Mouse (Mus musculus): ENCODE data around the gene Tmem30a. TPM values are rescaled to one million over a fixed set of nuclear protein-coding genes. Genes with fewer than 3 reads are reported as not detected.

Tmem30a gene
- polyA plus RNA-seq, 1 experiment, result 88.5 TPM

- no peak overlapping the region for H3K27ac ChIP-seq (ENCODE audit: insufficient read depth, low read depth, low read length)
- no peaks in the 10 kb centered on the region for H3K4me1 ChIP-seq (ENCODE audit: control insufficient read depth, insufficient read depth, low read length)
- TF ChIP-seq CTCF (IDR thresholded peaks at IDR 0.05; ENCODE audit: low read depth, low read length), result no peak
- no peak for TF ChIP-seq POLR2A (IDR thresholded peaks at IDR 0.05; ENCODE audit: borderline replicate concordance, low read depth, low read length)
- no peak overlapping the region for H3K4me3 ChIP-seq (ENCODE audit: insufficient read depth, low read length)
Observed at GRCm38 (mm10) chr9:79823438-79823837, 30.1 kb upstream of the Tmem30a start.

- H3K4me3 ChIP-seq (ENCODE audit: insufficient read depth, low read length), result peak overlapping the region; percentile 31
- peaks cover 13% of the 10 kb centered on the region for H3K4me1 ChIP-seq (ENCODE audit: control insufficient read depth, insufficient read depth, low read length)
- no peak overlapping the region for H3K27ac ChIP-seq (ENCODE audit: insufficient read depth, low read depth, low read length)
- TF ChIP-seq POLR2A (IDR thresholded peaks at IDR 0.05; ENCODE audit: borderline replicate concordance, low read depth, low read length), result no peak
- no peak for TF ChIP-seq CTCF (IDR thresholded peaks at IDR 0.05; ENCODE audit: low read depth, low read length)
Observed at GRCm38 (mm10) chr9:79816464-79816863, 23.2 kb upstream of the Tmem30a start.

- peaks cover 13% of the 10 kb centered on the region for H3K4me1 ChIP-seq (ENCODE audit: control insufficient read depth, insufficient read depth, low read length)
- H3K27ac ChIP-seq (ENCODE audit: insufficient read depth, low read depth, low read length), result no peak overlapping the region
- H3K4me3 ChIP-seq (ENCODE audit: insufficient read depth, low read length), result peak overlapping the region; percentile 31
- no peak for TF ChIP-seq CTCF (IDR thresholded peaks at IDR 0.05; ENCODE audit: low read depth, low read length)
- TF ChIP-seq POLR2A (IDR thresholded peaks at IDR 0.05; ENCODE audit: borderline replicate concordance, low read depth, low read length), result no peak
Observed at GRCm38 (mm10) chr9:79816013-79816412, 22.7 kb upstream of the Tmem30a start.

- Histone ChIP-seq H3K4me1 (ENCODE audit: control insufficient read depth, insufficient read depth, low read length) (peaks cover 18% of the 10 kb centered on the region), H3K27ac (ENCODE audit: insufficient read depth, low read depth, low read length) (no peak overlapping the region), H3K4me3 (ENCODE audit: insufficient read depth, low read length) (no peak overlapping the region)
- TF ChIP-seq CTCF (IDR thresholded peaks at IDR 0.05; ENCODE audit: low read depth, low read length), result no peak
- TF ChIP-seq POLR2A (IDR thresholded peaks at IDR 0.05; ENCODE audit: borderline replicate concordance, low read depth, low read length), result no peak
Observed at GRCm38 (mm10) chr9:79814592-79814991, 21.3 kb upstream of the Tmem30a start.

- Histone ChIP-seq H3K4me1 (ENCODE audit: control insufficient read depth, insufficient read depth, low read length) (peaks cover 21% of the 10 kb centered on the region), H3K27ac (ENCODE audit: insufficient read depth, low read depth, low read length) (no peak overlapping the region), H3K4me3 (ENCODE audit: insufficient read depth, low read length) (no peak overlapping the region)
- TF ChIP-seq CTCF (IDR thresholded peaks at IDR 0.05; ENCODE audit: low read depth, low read length), result no peak
- TF ChIP-seq POLR2A (IDR thresholded peaks at IDR 0.05; ENCODE audit: borderline replicate concordance, low read depth, low read length), result no peak
Observed at GRCm38 (mm10) chr9:79810969-79811902, 17.9 kb upstream of the Tmem30a start.

- TF ChIP-seq CTCF (IDR thresholded peaks at IDR 0.05; ENCODE audit: low read depth, low read length) (no peak), POLR2A (IDR thresholded peaks at IDR 0.05; ENCODE audit: borderline replicate concordance, low read depth, low read length) (no peak)
- Histone ChIP-seq H3K27ac (ENCODE audit: insufficient read depth, low read depth, low read length) (no peak overlapping the region), H3K4me3 (ENCODE audit: insufficient read depth, low read length) (no peak overlapping the region), H3K4me1 (ENCODE audit: control insufficient read depth, insufficient read depth, low read length) (peaks cover 14% of the 10 kb centered on the region)
Observed at GRCm38 (mm10) chr9:79810534-79810933, 17.2 kb upstream of the Tmem30a start.

GRCm38 (mm10) chr9:79809411-79809810, 16.1 kb upstream of the Tmem30a start:
- TF ChIP-seq POLR2A (IDR thresholded peaks at IDR 0.05; ENCODE audit: borderline replicate concordance, low read depth, low read length) (no peak), CTCF (IDR thresholded peaks at IDR 0.05; ENCODE audit: low read depth, low read length) (no peak)
- H3K4me3 ChIP-seq (ENCODE audit: insufficient read depth, low read length), result no peak overlapping the region
- H3K27ac ChIP-seq (ENCODE audit: insufficient read depth, low read depth, low read length), result no peak overlapping the region
- H3K4me1 ChIP-seq (ENCODE audit: control insufficient read depth, insufficient read depth, low read length), result peaks cover 13% of the 10 kb centered on the region

GRCm38 (mm10) chr9:79807178-79807577, 13.9 kb upstream of the Tmem30a start:
- H3K4me3 ChIP-seq (ENCODE audit: insufficient read depth, low read length), result no peak overlapping the region
- peaks cover 12% of the 10 kb centered on the region for H3K4me1 ChIP-seq (ENCODE audit: control insufficient read depth, insufficient read depth, low read length)
- TF ChIP-seq POLR2A (IDR thresholded peaks at IDR 0.05; ENCODE audit: borderline replicate concordance, low read depth, low read length), result no peak
- no peak for TF ChIP-seq CTCF (IDR thresholded peaks at IDR 0.05; ENCODE audit: low read depth, low read length)
- no peak overlapping the region for H3K27ac ChIP-seq (ENCODE audit: insufficient read depth, low read depth, low read length)

- Histone ChIP-seq H3K4me3 (ENCODE audit: insufficient read depth, low read length) (no peak overlapping the region), H3K4me1 (ENCODE audit: control insufficient read depth, insufficient read depth, low read length) (peaks cover 10% of the 10 kb centered on the region), H3K27ac (ENCODE audit: insufficient read depth, low read depth, low read length) (no peak overlapping the region)
- TF ChIP-seq CTCF (IDR thresholded peaks at IDR 0.05; ENCODE audit: low read depth, low read length) (no peak), POLR2A (IDR thresholded peaks at IDR 0.05; ENCODE audit: borderline replicate concordance, low read depth, low read length) (no peak)
Observed at GRCm38 (mm10) chr9:79806317-79807075, 13.2 kb upstream of the Tmem30a start.

- peaks cover 8% of the 10 kb centered on the region for H3K4me1 ChIP-seq (ENCODE audit: control insufficient read depth, insufficient read depth, low read length)
- H3K4me3 ChIP-seq (ENCODE audit: insufficient read depth, low read length), result no peak overlapping the region
- TF ChIP-seq CTCF (IDR thresholded peaks at IDR 0.05; ENCODE audit: low read depth, low read length) (no peak), POLR2A (IDR thresholded peaks at IDR 0.05; ENCODE audit: borderline replicate concordance, low read depth, low read length) (no peak)
Observed at GRCm38 (mm10) chr9:79805426-79805825, 12.1 kb upstream of the Tmem30a start.

More at GRCm38 (mm10) chr9:79805426-79805825, 12.1 kb upstream of the Tmem30a start:
- H3K27ac ChIP-seq (ENCODE audit: insufficient read depth, low read depth, low read length), result no peak overlapping the region
